Mouse (Mus musculus) G1E (cell line): ENCODE results near the gene Irf2.

Experiments used
- CTCF ChIP-seq: IDR thresholded peaks from 2 replicates; pipeline ENCODE4 v1.5.1; 2012; ENCODE audit warnings: low read depth, low read length, inconsistent platforms, mixed read lengths
- GATA2 ChIP-seq: IDR thresholded peaks from 2 replicates; pipeline ENCODE4 v1.6.1; 2012; ENCODE audit warnings: low read depth, low read length, inconsistent platforms, borderline replicate concordance
- POLR2AphosphoS5 ChIP-seq: IDR thresholded peaks from 2 replicates; pipeline ENCODE4 v1.6.1; 2012; ENCODE audit warnings: low read depth, low read length, inconsistent platforms; ENCODE audit not compliant: insufficient replicate concordance
- TAL1 ChIP-seq: conservative IDR thresholded peaks from 2 replicates; pipeline ENCODE4 v1.6.1; 2012; ENCODE audit warnings: low read depth, low read length, inconsistent platforms, mixed read lengths

DNA sequence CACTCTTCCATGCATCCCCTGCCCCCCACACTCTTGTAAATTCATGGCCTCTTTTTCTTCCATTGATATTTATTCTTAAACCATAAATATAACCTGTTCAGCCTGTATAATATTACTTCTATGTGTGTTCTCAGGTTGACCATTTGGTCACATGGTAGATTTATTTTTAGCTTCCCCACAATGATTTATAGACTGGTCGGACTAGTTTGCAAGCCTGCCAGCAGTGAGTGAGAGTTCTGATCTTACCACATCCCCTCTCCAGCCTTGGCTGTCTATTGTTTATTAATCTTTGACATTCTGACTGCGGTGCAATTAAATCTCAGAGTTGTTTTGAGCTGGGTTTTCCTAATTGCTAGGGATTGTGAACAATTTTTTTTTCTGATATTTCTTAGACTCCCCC, 60.2 kb downstream of the Irf2 start:
- TF ChIP-seq TAL1 (no peak), CTCF (no peak), GATA2 (no peak), POLR2AphosphoS5 (no peak)
